Mouse (Mus musculus): ENCODE data around the gene Gm49337. TPM values are rescaled to one million over a fixed set of nuclear protein-coding genes. Genes with fewer than 3 reads are reported as not detected.

The Gm49337 gene
- polyA plus RNA-seq, 1 experiment from 2014 or later, result not detected

DNA sequence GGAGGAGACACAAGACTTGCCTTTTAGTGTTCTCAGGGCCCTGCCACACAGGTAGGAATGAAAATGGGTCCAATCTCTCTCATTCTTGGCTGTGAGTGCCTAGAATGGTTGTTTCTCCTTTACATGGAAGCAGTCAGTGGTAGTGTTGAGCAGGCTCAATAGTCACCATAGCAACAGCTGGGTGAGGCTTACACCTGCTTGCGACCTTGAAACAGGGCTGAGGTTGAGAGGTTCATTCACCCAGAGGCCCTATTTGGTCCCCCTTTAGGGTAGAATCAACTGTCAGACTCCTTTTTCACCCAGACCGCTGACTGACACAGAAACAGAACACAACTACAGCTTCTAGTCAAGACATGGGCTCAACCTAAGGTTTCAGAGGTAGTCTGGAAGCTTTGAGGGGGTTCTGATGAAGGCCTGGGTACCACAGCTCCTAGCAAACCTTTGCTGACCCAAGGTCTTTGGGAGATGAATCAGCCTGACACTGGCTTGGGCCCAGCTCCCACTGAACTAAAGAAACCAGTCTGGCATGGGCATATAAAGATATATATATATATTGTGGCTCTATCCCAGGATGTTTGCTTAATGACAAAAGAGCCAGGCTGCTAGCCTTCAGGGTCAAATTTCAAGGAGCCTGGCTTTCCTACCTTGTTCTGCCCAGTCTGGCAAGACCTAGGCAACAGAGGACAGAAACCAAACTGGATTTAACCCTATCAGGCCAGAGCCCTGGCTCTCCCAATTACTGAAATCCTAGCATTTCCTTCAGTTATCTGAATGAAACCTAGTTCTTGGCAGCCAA is 8.2 kb upstream of the Gm49337 start:
- peaks cover 18% of the 10 kb centered on the region for H3K4me1 ChIP-seq (replicated peaks)
- 83% methylated on average over 2 of the region's 2 CpGs for WGBS
- H3K36me3 ChIP-seq, result peaks cover 15% of the 10 kb centered on the region
- H3K27me3 ChIP-seq, result no peaks in the 10 kb centered on the region
- H3K4me2 ChIP-seq, result no peak overlapping the region
- H3K9ac ChIP-seq (replicated peaks), result no peak overlapping the region
- no peak for ATAC-seq (ENCODE audit: insufficient number of reproducible peaks, insufficient read depth, low FRiP score, low TSS enrichment, low read depth)
- H3K9me3 ChIP-seq, result no peaks in the 10 kb centered on the region
- peak overlapping the region; percentile 70 for H3K27ac ChIP-seq
- H3K4me3 ChIP-seq (replicated peaks), result no peak overlapping the region

DNA sequence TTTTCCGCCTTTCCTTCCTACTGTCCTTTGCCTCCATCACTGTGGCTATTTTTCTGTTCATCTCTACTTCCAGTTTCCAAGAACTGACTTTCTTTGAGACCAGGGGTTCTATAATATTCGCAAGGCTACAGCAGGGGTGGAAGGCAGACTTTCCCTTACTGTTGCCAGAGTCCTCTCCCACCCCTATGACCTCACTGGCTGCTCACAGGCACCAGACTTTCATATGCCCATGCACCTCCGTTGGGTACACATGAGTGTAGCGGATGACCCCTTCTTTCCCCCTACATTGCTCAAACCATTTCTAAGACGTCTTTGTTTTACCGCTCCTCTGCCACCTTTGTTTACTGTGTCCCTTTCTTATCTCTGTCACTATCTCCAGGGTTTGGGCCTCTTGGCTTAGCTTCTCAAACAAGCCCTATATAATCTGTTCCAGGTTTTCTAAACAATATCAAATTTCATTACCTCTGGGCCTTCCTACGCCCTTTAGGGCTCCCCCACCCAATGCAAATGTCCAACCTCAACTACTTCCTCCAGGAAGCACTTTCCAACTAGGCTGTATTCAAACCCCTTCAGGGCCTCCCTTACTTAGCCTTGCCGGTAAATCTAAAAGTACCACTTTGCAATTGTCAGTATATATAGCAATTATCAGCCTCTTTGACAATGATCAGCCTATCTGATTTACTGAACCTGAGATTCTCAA is 7.3 kb upstream of the Gm49337 start:
- no peaks in the 10 kb centered on the region for H3K9me3 ChIP-seq
- ATAC-seq (ENCODE audit: insufficient number of reproducible peaks, insufficient read depth, low FRiP score, low TSS enrichment, low read depth), result no peak
- H3K9ac ChIP-seq (replicated peaks), result no peak overlapping the region
- H3K4me2 ChIP-seq, result no peak overlapping the region
- peaks cover 6% of the 10 kb centered on the region; the same call in 1 of the 2 replicates for H3K36me3 ChIP-seq
- H3K27ac ChIP-seq, result 0 out of 2 replicates have a peak overlapping the region, but pooled peaks have one; percentile 70
- H3K4me1 ChIP-seq (replicated peaks), result peaks cover 18% of the 10 kb centered on the region
- H3K27me3 ChIP-seq, result no peaks in the 10 kb centered on the region
- 53% methylated on average over 8 of the region's 8 CpGs for WGBS
- no peak overlapping the region for H3K4me3 ChIP-seq (replicated peaks)

DNA sequence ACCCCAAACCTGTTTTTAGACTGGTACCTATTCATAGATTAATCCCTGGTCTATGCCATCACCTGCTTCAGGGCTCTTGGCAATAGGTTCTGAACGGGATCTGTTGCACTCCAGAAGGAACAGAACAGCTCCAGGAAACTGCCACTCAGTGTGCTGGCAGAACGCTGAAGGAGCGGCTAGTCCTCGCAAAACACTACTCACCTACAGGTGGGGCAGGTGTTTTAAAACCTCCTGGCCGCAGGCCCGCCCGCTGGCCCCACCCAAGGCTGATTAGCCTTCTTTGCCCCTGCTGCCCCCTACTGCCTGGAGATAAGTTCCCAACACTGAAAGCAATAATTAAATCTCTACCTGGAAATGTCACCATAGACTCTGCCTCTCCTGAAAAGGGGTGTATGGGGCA is 5.8 kb upstream of the Gm49337 start, which contains the start of gene Tspan1:
Gene Tspan1 (minus strand): TSS at position 198 of the 400 bp plus-strand sequence.
- 18% methylated on average over 7 of the region's 7 CpGs for WGBS
- Histone ChIP-seq H3K4me3 (replicated peaks) (no peak within 1 kb of the TSS), H3K27me3 (no peaks in the 10 kb centered on the region), H3K4me2 (no peak within 1 kb of the TSS), H3K27ac (no peak within 1 kb of the TSS), H3K4me1 (replicated peaks) (peaks cover 18% of the 10 kb centered on the region), H3K9ac (replicated peaks) (no peak within 1 kb of the TSS), H3K36me3 (no peaks in the 10 kb centered on the region), H3K9me3 (no peaks in the 10 kb centered on the region)
- no peak for ATAC-seq (ENCODE audit: insufficient number of reproducible peaks, insufficient read depth, low FRiP score, low TSS enrichment, low read depth)

DNA sequence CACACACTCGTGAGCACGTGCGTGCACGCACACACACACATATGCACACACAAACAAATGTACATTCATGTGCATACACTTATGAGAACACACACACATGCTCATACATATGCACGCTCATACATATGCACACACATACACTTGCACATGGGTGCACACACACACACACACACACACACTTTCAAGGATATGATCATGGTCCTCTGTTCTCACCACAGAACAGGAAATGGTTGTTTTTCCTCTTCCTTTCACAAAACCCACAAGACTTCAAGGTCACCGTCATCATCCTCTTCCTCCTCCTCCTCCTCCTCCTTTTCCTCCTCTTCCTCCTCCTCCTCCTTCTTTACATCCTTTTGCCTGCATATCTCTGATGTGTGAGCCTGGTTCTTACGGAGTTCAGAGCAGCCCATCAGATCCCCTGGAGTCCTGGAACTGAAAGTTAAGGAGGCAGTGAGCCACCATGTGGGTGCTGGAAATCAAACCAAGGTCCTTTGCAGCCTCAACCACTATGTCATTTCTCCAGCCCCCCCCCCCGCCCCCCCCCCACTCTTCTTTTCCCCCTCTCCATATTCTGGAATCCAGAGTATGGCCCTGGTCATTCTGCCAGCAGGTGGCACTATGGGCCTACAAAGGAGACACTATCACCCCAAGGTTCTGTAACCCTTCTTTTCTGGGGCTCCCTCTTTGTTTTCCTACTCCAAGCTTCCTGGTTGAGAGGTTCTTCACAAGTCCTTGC is 4.4 kb upstream of the Gm49337 start:
- 83% methylated on average over 7 of the region's 8 CpGs for WGBS
- H3K9ac ChIP-seq (replicated peaks), result no peak overlapping the region
- peak; percentile 41; the same call in 1 of the 2 replicates for ATAC-seq (ENCODE audit: insufficient number of reproducible peaks, insufficient read depth, low FRiP score, low TSS enrichment, low read depth)

DNA sequence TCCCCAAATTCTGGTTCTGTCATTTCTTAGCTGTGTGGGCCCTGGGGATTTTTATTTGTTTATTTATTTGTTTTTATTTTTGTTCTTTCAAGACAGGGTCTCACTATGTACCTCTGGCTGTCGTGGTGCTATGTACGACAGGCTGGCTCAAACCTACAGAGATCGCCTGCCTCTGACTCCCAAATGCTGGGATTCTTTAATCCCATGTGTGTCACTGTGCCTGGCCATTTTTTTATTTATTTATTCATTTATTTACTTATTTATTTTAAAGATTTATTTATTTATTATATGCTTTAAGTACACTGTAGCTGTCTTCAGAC is 3.9 kb upstream of the Gm49337 start:
- H3K9me3 ChIP-seq, result no peaks in the 10 kb centered on the region
- no peak overlapping the region for H3K4me3 ChIP-seq (replicated peaks)
- peaks cover 19% of the 10 kb centered on the region for H3K4me1 ChIP-seq (replicated peaks)
- 0 out of 2 replicates have a peak, but pooled peaks have one; percentile 3 for ATAC-seq (ENCODE audit: insufficient number of reproducible peaks, insufficient read depth, low FRiP score, low TSS enrichment, low read depth)
- 68% methylated on average over 3 of the region's 3 CpGs for WGBS
- no peaks in the 10 kb centered on the region for H3K27me3 ChIP-seq
- no peak overlapping the region for H3K27ac ChIP-seq
- H3K4me2 ChIP-seq, result no peak overlapping the region
- H3K9ac ChIP-seq (replicated peaks), result no peak overlapping the region
- H3K36me3 ChIP-seq, result no peaks in the 10 kb centered on the region

More for the DNA sequence above, 4.4 kb upstream of the Gm49337 start:
- no peak overlapping the region for H3K4me3 ChIP-seq (replicated peaks)
- no peaks in the 10 kb centered on the region for H3K36me3 ChIP-seq
- H3K27ac ChIP-seq, result no peak overlapping the region
- peaks cover 18% of the 10 kb centered on the region for H3K4me1 ChIP-seq (replicated peaks)
- no peaks in the 10 kb centered on the region for H3K27me3 ChIP-seq
- H3K4me2 ChIP-seq, result no peak overlapping the region
- H3K9me3 ChIP-seq, result no peaks in the 10 kb centered on the region

DNA sequence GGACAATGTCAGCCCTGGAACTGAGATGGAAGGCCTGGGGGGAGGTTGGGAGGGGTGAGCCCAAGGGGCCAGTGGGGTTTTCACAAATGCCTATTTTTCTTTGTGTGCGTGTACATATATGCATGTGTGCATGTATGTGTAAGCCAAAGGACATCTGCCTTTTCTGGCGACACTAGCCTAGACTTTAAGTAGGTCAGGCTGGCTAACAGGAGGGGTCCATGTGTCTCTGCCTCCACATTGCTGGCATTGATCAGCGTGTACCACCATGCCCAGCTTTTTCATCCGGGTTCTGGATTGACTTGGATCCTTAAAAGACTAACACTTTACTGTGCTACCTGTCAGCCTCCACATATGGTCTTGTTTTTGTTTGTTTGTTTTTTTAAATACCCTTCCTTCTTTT is 568 bp downstream of the Gm49337 start:
- no peak for ATAC-seq (ENCODE audit: insufficient number of reproducible peaks, insufficient read depth, low FRiP score, low TSS enrichment, low read depth)
- H3K4me1 ChIP-seq (replicated peaks), result peaks cover 29% of the 10 kb centered on the region
- WGBS, result 89% methylated on average over 4 of the region's 4 CpGs

DNA sequence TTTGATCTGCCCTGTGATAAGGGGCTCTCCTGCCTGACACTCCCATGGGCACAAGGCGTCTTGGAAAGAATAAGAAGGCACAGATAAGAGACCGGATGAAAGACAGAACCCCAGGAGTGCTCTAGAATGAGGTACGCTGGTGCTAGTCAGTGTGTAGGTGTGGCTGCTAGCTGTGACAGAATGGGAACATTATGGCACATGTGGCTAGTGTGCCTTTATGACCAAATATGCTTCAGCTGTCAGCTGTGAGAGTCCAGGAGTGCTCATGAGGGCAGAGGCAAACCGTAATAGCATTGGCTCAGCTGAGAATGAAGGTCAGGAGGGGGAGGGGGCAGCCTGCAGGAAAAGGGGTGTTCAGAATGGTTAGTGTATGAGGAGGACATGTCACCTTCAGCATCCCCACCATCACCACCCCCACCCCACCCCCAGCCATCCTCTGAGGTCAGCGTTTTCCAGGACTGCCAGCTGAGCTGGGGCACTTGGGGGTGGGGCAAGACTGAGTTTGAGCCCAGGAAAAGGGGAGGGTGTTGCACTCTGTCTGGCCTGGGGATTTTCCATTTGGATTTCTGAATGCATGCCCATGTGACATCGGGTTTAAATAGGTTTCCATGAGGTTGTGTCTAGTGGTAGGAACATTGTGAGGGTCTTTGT is 1.4 kb downstream of the Gm49337 start:
- Histone ChIP-seq H3K27me3 (no peaks in the 10 kb centered on the region), H3K9ac (replicated peaks) (peak overlapping the region; percentile 27), H3K4me3 (replicated peaks) (no peak overlapping the region), H3K4me2 (no peak overlapping the region), H3K36me3 (no peaks in the 10 kb centered on the region), H3K9me3 (no peaks in the 10 kb centered on the region), H3K27ac (no peak overlapping the region), H3K4me1 (replicated peaks) (peaks cover 29% of the 10 kb centered on the region)
- WGBS, result 40% methylated on average over 6 of the region's 6 CpGs
- 0 out of 2 replicates have a peak, but pooled peaks have one; percentile 34 for ATAC-seq (ENCODE audit: insufficient number of reproducible peaks, insufficient read depth, low FRiP score, low TSS enrichment, low read depth)

More for the DNA sequence above, 568 bp downstream of the Gm49337 start:
- H3K9me3 ChIP-seq, result no peaks in the 10 kb centered on the region
- no peak overlapping the region for H3K9ac ChIP-seq (replicated peaks)
- H3K4me2 ChIP-seq, result no peak overlapping the region
- no peak overlapping the region for H3K27ac ChIP-seq
- no peak overlapping the region for H3K4me3 ChIP-seq (replicated peaks)
- H3K36me3 ChIP-seq, result no peaks in the 10 kb centered on the region
- no peaks in the 10 kb centered on the region for H3K27me3 ChIP-seq

DNA sequence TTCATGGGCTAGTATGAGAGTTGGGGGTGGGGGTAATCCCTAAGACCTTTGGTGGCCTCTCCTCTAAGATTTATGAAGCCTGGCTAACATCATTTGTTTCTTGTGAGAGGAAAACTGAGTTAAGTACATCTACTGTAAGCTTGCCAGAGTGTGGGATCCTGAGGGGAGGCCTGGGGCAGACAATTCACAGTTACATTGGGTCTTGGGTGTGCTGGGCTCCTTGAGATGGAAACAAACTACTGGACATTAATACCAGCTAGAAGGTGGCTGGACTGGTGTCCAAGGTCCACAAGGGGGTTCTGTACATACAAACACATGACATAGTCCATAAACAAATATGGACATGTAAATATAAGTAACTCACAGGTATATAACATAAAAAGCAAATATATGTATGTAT is 2.0 kb downstream of the Gm49337 start:
- Histone ChIP-seq H3K4me1 (replicated peaks) (peaks cover 29% of the 10 kb centered on the region), H3K27me3 (no peaks in the 10 kb centered on the region), H3K4me2 (no peak overlapping the region), H3K4me3 (replicated peaks) (no peak overlapping the region), H3K9ac (replicated peaks) (no peak overlapping the region; the same call in 1 of the 2 replicates), H3K9me3 (no peaks in the 10 kb centered on the region), H3K27ac (no peak overlapping the region), H3K36me3 (no peaks in the 10 kb centered on the region)
- ATAC-seq (ENCODE audit: insufficient number of reproducible peaks, insufficient read depth, low FRiP score, low TSS enrichment, low read depth), result no peak

DNA sequence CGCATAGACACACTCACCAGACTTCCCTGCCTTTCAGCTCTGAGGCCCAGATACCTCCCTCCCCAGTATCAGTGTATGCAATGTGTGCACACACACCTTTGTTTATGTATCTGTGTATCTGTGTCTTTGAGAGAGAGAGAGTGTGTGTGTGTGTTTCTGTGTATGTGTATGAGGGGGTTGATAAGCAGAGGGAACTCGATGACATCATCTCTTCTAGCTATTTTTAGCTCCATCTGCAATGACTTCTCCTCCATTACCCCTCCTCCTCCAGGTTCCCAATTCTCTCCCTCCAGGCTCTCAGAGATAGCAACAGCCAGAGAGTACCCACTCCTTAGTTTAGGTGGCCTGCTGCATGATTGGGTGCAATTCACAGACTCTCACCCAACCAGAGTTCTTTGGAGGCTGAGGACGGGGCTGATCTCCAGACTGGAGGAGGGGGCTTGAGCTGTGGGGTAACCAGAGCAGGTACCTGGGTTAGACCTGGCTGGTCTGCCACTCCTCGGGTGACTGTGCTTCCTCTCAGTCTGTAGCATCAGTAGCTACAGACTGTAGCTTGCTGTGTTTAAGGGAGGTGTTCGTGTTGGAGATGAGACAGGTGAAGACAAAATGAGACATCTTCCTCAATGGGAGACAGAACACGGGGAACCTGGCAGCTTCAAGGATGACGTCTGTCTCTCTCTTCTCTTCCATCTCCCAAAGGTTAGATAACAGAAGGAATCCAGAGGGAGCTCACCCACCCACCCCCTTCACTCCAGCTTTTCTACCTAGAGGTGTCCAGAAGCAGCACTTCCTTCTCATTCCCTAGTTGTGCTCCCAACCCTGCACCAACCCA is 2.7 kb downstream of the Gm49337 start:
- WGBS, result 66% methylated on average over 7 of the region's 7 CpGs
- H3K27ac ChIP-seq, result no peak overlapping the region
- no peak overlapping the region for H3K4me3 ChIP-seq (replicated peaks)

DNA sequence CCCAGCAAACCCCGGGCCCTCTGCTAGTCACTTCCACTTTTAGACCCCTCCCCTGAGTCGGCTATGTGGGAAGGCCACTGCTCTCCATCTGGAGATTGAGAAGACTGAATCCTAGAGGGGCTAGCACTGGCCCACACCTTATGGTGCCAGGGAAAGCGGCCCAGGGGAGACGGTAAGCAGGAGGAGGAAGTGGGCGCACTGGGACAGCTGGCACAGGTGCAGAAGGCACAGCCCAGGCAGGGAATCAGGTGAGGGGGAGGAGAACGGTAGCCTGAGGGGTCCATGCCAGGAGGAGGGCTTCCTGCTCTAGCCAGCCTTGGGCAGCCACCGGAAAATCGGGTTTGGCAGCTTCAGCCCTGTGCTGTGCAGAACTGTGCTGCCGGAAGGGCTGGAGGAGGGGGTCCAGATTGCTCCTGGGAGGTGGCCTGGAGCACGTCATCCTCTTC is 3.4 kb downstream of the Gm49337 start:
- 25% methylated on average over 10 of the region's 10 CpGs for WGBS
- Histone ChIP-seq H3K27ac (no peak overlapping the region), H3K9ac (replicated peaks) (no peak overlapping the region), H3K4me1 (replicated peaks) (peaks cover 29% of the 10 kb centered on the region), H3K36me3 (no peaks in the 10 kb centered on the region), H3K27me3 (no peaks in the 10 kb centered on the region), H3K9me3 (no peaks in the 10 kb centered on the region), H3K4me3 (replicated peaks) (no peak overlapping the region), H3K4me2 (peak overlapping the region; percentile 26)
- ATAC-seq (ENCODE audit: insufficient number of reproducible peaks, insufficient read depth, low FRiP score, low TSS enrichment, low read depth), result peak; percentile 48; the same call in 1 of the 2 replicates

More for the DNA sequence above, 2.7 kb downstream of the Gm49337 start:
- Histone ChIP-seq H3K4me1 (replicated peaks) (peaks cover 29% of the 10 kb centered on the region), H3K27me3 (no peaks in the 10 kb centered on the region), H3K36me3 (no peaks in the 10 kb centered on the region), H3K4me2 (peak overlapping the region; percentile 26; the same call in 1 of the 2 replicates), H3K9me3 (no peaks in the 10 kb centered on the region), H3K9ac (replicated peaks) (no peak overlapping the region)
- no peak for ATAC-seq (ENCODE audit: insufficient number of reproducible peaks, insufficient read depth, low FRiP score, low TSS enrichment, low read depth)
